Mouse (Mus musculus) liver, adult 2 months (tissue): ENCODE data around the gene Vmn1r12.
"Not testable (repeated sequence)": the region's sequence is repeated elsewhere in the genome, so short reads cannot be mapped to it uniquely, and the experiment has no call there.

ENCODE experiments used
- CTCF ChIP-seq: fragments of 200-500 bp; IDR thresholded peaks from 2 replicates; pipeline ENCODE4 v1.5.1; 2011; ENCODE audit warnings: low read depth, low read length, control low read depth
- POLR2A ChIP-seq: fragments of 200-500 bp; IDR thresholded peaks from 2 replicates; pipeline ENCODE4 v1.6.1; 2011; ENCODE audit warnings: low read length, control low read depth; ENCODE audit not compliant: insufficient read depth; ENCODE audit errors: extremely low read depth

- not testable (repeated sequence) for TF ChIP-seq POLR2A, CTCF
Measured at GRCm38 (mm10) chr6:57190016-57190415, 33.3 kb downstream of the Vmn1r12 start.
